Mouse (Mus musculus) bone marrow, adult 2 months (tissue): ENCODE measurements at regions not wholly inside any gene's neighbourhood (a gene's known extent, or its start where the extent isn't known, plus 50 kb on each side); places are given as distances from the start of the nearest gene placed in this dataset.

ENCODE experiments used
- H3K27ac ChIP-seq: fragments of 200-500 bp; 2 replicates; pipeline ENCODE4 v1.5.1; 2012; ENCODE audit warnings: low read depth, mild to moderate bottlenecking, control low read depth, inconsistent platforms, low read length; ENCODE audit not compliant: control insufficient read depth, poor library complexity, insufficient read depth
- H3K4me1 ChIP-seq: fragments of 200-500 bp; 2 replicates; pipeline ENCODE4 v1.6.1; 2011; ENCODE audit warnings: low read length; ENCODE audit not compliant: control insufficient read depth, insufficient read depth
- H3K4me3 ChIP-seq: fragments of 200-500 bp; replicated peaks from 2 replicates; pipeline ENCODE3; 2011; ENCODE audit warnings: mild to moderate bottlenecking, low read depth, low read length, control low read depth; ENCODE audit not compliant: control insufficient read depth
- CTCF ChIP-seq: fragments of 200-500 bp; IDR thresholded peaks from 2 replicates; pipeline ENCODE4 v1.5.1; 2011; ENCODE audit warnings: low read length, control low read depth; ENCODE audit not compliant: control insufficient read depth, insufficient read depth
- POLR2A ChIP-seq: fragments of 200-500 bp; IDR thresholded peaks from 2 replicates; pipeline ENCODE4 v1.6.1; 2011; ENCODE audit warnings: low read depth, mild to moderate bottlenecking, control low read depth, low read length, borderline replicate concordance; ENCODE audit not compliant: control insufficient read depth
- WGBS: fragments of 180-500 bp; shearing (Covaris S2); methylation state at CpG from one replicate; pipeline ENCODE4 v1.1.7; 2018; 5-methylcytosine and 5-hydroxymethylcytosine counted together

DNA sequence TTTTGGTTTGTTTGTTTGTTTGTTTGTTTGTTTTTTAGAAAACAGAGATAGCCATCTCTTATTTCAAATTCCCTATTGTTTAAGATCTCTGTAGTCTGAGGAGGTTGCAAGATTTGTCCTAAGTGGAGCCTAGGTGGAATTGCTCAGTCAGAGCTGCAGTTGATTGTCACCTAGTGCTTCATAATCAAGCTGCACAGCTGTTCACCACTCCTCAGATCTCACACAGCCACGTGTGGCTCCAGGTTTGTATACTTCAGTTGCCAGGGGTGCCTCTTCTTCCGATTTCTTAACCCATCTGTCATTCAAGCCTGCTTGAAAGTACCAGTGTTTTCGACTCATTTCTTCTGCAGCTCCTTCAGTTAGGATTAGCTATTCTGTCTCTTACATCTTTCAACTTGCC, 342.3 kb downstream of the Foxo1 start:
- no peaks in the 10 kb centered on the region for H3K4me1 ChIP-seq
- no peak overlapping the region for H3K4me3 ChIP-seq
- 56% methylated on average over 3 of the region's 3 CpGs for WGBS
- TF ChIP-seq POLR2A (no peak), CTCF (no peak)
- H3K27ac ChIP-seq = no peak overlapping the region

DNA sequence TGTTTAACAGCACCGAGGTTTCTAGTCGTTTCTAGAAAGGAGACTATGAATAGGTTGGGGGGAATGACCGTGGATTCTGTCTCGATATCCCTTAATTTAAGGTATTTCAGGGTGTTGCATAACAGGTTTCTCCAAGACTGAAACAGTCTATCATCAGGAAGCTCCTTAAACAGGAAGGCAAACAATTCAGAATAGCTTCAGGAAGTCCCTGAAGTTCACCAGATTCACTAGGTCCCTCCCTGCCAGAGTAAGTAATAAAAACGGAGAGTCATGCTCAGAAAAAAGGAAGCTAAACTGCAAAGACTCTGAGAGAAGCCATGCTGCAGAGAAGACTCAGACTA, 339.9 kb downstream of the Foxo1 start:
- Histone ChIP-seq H3K27ac (no peak overlapping the region), H3K4me3 (no peak overlapping the region), H3K4me1 (no peaks in the 10 kb centered on the region)
- 67% methylated on average over 5 of the region's 5 CpGs for WGBS
- TF ChIP-seq POLR2A (no peak), CTCF (no peak)

DNA sequence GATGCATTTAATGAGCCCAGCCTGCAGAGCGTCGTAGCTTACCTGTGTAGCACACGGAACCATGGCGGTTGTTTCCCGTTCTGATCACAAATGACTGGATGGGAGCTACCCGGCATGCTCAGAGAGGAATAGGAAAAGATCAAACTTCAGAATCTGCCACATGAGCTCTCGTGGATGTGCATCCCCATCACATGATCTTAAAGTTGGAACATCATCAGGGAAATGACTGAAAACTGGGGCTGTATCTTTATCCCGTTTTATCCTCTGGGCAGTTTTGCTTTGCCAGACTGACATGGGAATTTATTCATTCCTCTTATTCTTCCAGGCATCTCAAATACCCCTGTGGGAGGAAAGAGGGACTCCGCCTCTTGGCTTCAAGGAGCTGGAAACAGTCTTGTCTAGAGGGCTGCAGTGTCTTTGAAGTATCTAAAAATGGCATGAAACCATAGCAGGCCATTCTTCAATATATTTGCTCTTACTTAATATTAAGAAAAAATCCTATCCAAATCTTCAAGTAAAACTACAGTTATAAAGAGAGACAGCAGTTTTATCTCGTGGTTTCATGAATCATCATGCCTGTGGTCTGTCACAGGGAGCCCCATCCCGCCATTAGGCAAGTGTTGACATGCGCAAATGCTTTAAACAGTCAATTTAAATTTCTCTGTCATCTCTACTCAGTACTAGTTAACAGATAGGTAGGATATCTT, 339.4 kb downstream of the Foxo1 start:
- H3K27ac ChIP-seq = no peak overlapping the region
- no peaks in the 10 kb centered on the region for H3K4me1 ChIP-seq
- no peak overlapping the region for H3K4me3 ChIP-seq
- WGBS = 72% methylated on average over 12 of the region's 12 CpGs
- TF ChIP-seq POLR2A (no peak), CTCF (no peak)

DNA sequence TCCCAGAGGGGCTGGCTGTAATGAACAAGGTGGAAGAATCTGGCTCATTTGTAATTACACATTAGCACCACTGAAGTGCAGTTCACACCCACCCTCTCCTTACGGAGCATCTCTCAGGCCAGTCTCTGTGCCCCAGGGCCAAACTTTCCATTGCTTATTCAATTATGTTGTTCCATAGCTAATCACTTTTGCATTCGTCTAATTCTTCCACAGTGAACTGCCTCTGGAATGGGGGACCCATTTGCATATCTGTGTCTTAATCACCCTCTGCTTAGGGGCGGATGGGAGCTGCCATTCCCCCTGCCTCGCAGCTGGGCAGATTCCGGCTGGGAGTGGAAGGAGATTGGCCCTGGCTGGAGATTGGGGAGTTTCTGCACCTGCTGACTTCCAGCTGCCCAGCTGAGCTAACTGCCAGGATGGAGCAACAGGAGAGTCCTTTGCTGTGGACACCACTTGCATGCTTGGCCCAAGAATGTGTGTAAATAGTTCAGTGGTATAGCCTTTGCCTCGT, 337.2 kb downstream of the Foxo1 start:
- no peak for TF ChIP-seq CTCF
- no peak for TF ChIP-seq POLR2A
- WGBS = 82% methylated on average over 6 of the region's 6 CpGs
- H3K4me1 ChIP-seq = no peaks in the 10 kb centered on the region
- H3K4me3 ChIP-seq = no peak overlapping the region
- no peak overlapping the region for H3K27ac ChIP-seq

DNA sequence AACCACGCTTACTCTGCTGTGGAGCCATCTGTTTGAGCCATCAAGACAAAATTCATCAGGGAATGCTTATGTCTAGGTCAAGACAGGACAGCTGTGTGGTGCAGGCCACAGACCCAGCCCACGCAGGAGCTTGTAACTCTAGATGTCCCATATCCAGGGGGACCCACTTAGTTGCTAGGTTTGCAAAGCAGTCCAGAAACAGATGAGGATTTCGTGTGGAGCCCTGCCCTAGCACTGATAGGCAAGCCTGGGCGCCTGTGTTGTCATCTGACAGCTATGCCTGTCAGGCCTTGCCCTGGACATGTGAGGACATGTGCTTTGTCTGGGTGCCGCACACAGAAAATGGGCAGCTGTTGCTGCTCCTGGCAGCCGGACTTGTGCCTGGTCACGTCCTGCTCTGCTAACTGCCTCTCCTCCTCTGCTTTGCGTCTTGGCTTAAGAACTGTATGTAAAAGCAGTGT, 335.1 kb downstream of the Foxo1 start:
- TF ChIP-seq CTCF (no peak), POLR2A (no peak)
- 88% methylated on average over 8 of the region's 8 CpGs for WGBS
- Histone ChIP-seq H3K27ac (no peak overlapping the region), H3K4me3 (no peak overlapping the region), H3K4me1 (no peaks in the 10 kb centered on the region)

DNA sequence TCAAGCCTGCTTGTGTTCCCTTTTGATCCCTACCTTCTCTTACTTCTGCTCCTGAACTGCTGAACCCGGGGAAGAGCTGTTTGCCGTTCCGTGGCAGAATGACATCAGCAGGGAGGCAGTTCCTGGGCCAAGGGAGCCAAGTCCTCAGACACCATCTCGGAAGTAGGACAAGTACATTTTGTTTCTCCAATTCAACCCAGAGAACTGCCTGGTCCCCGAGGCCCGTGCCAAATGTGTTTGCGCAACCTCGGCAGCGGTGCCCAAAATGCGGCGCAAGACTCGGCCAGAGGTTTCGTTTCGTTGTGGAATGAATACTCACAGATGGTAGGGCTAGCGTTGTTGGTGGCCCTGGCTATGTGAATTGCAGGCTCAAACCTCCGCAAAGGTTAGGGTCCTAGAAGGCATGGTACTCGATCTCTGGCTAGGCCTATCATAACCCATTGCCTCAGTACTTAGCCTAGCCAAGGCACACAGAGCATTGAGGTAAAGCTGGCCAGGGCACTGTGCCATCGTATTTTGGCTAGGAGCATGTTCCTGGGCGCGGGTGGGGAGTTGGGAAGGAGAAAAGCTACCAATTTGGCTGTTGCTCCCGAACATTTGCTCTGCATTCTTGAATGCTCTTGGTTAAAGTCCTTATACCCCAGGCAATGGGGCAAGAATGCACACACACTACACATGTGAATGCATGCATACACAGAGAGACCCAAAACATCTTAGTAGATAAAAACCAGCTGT, 333.0 kb downstream of the Foxo1 start:
- TF ChIP-seq POLR2A (no peak), CTCF (no peak)
- Histone ChIP-seq H3K27ac (no peak overlapping the region), H3K4me3 (no peak overlapping the region), H3K4me1 (no peaks in the 10 kb centered on the region)
- 88% methylated on average over 21 of the region's 21 CpGs for WGBS

DNA sequence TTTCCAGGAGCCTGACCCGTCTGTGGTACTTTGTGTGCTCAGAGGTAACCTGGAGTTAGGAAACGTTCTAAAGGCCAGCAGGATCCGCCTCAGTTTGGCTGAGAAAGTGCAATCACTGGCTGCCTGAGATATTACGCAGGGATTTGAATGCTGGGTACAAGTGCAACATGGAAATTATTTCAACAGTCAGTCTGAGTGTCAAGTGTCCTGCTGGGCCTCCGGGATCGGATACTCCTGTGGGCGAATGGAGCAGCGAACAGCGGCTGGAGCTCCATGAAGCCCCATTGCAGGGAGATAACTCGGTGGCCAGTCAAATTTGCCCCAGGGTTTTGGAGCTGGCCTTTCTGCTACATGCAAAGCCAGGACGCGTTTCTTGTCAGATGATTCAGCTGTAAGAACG, 332.4 kb downstream of the Foxo1 start:
- TF ChIP-seq POLR2A = no peak
- TF ChIP-seq CTCF = no peak
- H3K4me1 ChIP-seq = no peaks in the 10 kb centered on the region
- WGBS = 88% methylated on average over 13 of the region's 13 CpGs
- H3K27ac ChIP-seq = no peak overlapping the region
- no peak overlapping the region for H3K4me3 ChIP-seq

DNA sequence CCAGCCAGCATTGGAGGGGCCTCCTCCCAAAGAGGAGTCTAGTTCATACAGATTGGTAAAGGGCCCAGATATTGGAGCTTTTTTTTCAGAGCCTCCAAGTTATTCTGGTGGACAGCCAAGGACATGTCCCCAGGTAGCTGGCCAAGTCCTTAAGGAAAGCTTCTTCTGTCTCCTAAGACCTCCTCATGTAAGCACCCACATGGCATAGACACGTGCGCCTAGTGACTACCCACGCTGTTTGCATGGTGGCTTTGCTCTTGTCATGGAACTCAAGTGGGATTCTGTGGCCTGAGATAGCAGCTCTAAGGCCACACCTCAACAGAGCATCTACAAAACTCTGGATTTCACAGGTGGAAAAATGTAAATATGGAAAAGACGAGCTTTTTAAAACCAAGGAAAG, 332.0 kb downstream of the Foxo1 start:
- no peaks in the 10 kb centered on the region for H3K4me1 ChIP-seq
- 80% methylated on average over 4 of the region's 4 CpGs for WGBS
- H3K4me3 ChIP-seq = no peak overlapping the region
- TF ChIP-seq POLR2A (no peak), CTCF (no peak)
- no peak overlapping the region for H3K27ac ChIP-seq

DNA sequence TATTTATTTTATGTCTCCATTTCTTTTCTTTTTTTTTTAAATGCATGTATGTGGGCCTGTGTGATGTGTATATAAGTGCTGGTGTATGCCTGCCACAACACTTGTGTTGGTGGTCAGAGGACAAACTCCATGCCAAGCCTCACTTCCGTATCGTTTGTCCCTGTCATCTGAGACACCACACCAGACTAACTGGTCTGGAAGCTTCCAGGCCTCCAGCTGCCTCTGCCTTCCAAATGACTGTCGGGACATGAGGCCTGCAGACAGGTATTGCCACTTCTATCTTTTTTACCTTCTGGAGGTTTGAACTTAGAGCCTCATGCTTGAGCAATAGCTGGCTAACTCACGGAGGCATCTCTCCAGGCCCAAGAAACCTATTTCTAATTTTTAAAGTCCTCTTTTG, 318.3 kb downstream of the Foxo1 start:
- TF ChIP-seq POLR2A (no peak), CTCF (no peak)
- H3K4me3 ChIP-seq = no peak overlapping the region
- WGBS = 80% methylated on average over 4 of the region's 4 CpGs
- H3K4me1 ChIP-seq = no peaks in the 10 kb centered on the region
- no peak overlapping the region for H3K27ac ChIP-seq
